Mouse (Mus musculus) B cell, adult 62 days (primary cell): ENCODE results near the gene C130050O18Rik. TPM values are rescaled to one million over a fixed set of nuclear protein-coding genes. Genes with fewer than 3 reads are reported as not detected.

Experiments
- total RNA-seq: library from RNA; stranded (reverse); gene quantifications from 4 replicates; pipeline ENCODE4 v1.2.4, GENCODE M21; 2023

Gene C130050O18Rik
- 1.0 TPM in 1 of 4 replicates, not detected in the others for total RNA-seq

DNA sequence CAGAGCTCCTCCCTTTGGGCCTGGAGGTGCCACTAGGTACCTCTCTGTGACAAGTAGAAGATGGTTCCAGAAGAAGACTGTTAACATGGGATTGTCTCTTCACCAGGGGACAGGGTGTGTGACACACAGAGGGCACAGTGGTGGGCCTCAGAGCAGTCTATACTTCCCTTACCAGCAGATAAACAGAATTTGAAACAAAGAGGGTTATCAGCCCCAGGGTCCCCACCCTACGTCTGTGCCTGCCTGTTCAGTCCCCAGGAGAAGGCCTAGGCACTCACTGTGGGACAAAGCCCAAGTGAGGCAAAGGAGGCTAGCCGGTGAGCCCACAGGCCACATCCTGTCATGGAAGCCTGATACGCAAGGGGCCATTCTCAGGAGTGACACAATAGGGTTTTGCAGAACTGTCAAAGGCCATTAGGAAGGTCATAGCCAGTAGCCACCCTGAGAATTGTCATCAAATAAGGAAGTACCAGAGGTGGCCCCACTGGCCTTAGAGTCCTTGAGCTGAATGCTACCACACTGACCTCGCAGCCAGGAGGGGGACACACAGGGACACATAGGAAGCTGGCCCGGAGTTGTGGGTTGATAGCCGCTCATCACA is at the start of gene C130050O18Rik:
TSS of gene C130050O18Rik (plus strand) at position 480 of the 601 bp plus-strand sequence.

DNA sequence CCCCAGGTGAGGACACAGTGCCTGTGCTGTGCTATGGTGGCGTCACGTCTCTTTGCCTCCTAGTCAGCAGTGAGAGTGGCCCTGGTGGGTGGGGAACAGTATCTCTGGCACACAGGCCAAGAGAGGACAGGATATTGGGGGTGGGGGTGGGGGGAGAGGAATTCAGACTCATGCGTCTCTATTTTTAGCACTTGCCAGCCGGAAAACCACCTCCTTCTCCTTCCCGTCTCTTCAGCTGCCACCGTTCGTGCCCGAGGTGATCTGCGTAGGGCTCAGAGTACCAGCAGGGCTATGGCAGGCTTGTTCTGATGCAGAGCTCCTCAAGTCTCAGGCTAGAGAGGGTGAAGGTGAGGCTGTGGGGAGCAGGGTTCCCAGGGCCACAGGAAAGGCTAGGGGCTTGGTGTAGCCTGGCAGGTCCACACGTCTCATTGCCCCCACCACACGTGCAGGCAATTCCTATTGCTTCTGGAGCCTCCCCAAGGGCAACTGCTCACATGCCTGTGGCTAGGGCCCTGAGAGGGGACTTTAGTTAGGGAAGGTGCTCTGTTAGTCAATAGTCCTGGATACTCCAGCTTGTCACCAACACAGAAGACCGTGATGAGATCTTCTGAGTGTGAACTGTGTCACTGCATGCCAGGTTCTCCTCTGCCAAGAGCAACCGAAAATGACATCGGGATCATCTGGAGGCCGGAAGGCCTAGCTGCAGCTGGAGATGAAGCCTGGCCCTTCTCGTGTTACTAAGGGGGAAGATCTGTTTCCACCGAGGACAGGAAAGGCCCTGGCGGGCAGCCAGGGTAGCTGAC is 27.4 kb upstream of the C130050O18Rik start, which contains the start of gene Gpr146:
TSS of gene Gpr146 (plus strand) at position 230 of the 803 bp plus-strand sequence.

DNA sequence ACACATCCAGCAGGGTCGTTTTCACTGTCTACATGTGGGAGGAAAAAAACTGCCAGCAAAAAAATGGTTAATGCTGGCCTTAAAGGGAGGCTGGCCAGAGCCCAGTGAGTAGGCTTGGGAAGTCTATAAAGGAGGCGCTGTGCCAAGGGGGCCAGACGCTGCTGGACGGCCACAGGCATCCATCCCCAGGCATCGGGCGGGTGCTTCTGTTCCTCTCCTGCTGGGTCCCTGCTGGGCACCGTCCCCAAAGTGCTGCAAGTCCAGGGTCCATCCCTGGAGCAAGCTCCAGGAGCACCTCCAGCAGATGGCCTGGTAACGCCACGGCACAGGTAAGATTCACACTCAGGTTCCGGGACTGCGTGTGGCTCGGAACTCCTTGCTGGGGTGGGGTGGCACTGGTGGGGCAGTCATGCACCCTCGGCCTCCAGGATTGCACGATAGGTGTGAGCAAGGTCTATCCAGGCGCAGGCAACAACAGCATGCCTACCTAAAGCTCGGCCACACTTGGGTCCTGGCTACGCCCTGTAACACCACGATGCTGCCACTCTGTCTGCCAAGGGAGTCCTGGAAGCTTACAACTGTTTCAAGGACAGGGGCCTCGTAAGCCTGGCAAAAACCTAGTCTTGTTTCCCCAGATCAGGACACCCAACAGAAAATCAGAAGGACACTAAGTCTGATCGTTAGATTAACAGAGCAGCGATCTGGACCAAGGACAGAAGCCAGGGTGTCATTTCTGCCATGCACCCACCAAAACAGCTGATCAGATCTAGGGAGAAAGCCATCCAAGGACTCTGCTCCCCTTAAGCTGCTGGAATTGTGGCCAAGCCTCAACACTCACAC is 18.2 kb downstream of the C130050O18Rik start, which contains the start of gene Gper1:
TSS of gene Gper1 (plus strand) at position 126 of the 840 bp plus-strand sequence.

DNA sequence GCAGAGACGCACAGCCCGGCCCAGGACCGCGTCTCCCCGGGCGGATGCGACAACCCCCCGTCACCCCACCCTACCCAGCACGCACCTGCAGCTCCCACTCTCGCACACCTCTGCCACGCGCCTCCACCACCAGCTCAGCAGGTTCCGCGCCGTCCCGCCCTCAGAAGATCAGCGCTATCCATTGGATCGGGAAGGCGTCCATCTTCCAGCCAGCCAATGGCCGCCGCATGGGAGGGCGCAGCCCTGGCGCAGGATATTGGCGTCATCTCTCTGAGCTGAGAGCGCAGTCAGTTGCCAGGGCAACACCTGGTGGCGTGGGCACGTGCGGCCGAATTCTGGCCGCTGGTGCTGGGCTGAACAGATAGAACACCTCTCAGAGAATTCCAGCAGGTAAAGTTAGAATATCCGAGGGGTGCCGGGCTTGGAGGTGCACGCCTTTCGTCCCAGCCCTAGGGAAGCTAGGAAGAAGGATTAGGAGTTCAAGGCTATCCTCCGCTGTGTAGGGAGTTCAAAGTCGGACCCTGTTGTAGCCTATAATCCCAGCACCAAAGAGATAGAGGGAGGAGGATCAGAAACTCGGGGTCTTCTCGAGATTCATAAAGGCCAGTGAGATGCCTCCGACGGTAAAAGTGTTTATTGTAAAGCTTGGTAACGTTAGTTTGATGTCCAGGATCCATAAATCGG is 55.4 kb downstream of the C130050O18Rik start, which contains the start of gene 3110082I17Rik:
TSS of gene 3110082I17Rik (minus strand) at position 144 of the 684 bp plus-strand sequence.

Other genes with a start within 250 kb of the C130050O18Rik start
- 56.6 to 69.0 TPM (median 62.6 TPM) in 4 replicates for gene Sun1, start 204.6 kb upstream of the C130050O18Rik start, total RNA-seq
- gene Get4, start 153.0 kb upstream of the C130050O18Rik start, total RNA-seq, result 35.7 to 48.7 TPM (median 38.7 TPM) in 4 replicates
- 26.4 to 35.7 TPM (median 31.7 TPM) in 4 replicates for gene Adap1, start 79.7 kb upstream of the C130050O18Rik start, total RNA-seq
- gene Cox19, start 53.9 kb upstream of the C130050O18Rik start, total RNA-seq, result 18.2 to 23.2 TPM (median 20.8 TPM) in 4 replicates
- not detected in 4 replicates for gene Cyp2w1, start 52.7 kb upstream of the C130050O18Rik start, total RNA-seq
- 11.2 to 11.9 TPM (median 11.4 TPM) in 4 replicates for gene Gpr146, start 27.6 kb upstream of the C130050O18Rik start, total RNA-seq
- not detected in 4 replicates for gene Gper1, start 17.9 kb downstream of the C130050O18Rik start, total RNA-seq
- 5.9 to 9.2 TPM (median 6.5 TPM) in 4 replicates for gene 3110082I17Rik, start 55.2 kb downstream of the C130050O18Rik start, total RNA-seq
- gene Zfand2a, start 79.3 kb downstream of the C130050O18Rik start, total RNA-seq, result 43.7 to 53.9 TPM (median 51.1 TPM) in 4 replicates
- gene Uncx, start 138.2 kb downstream of the C130050O18Rik start, total RNA-seq, result not detected in 4 replicates